Mouse (Mus musculus): ENCODE data around the gene Chek2.
"Not testable (repeated sequence)": the region's sequence is repeated elsewhere in the genome, so short reads cannot be mapped to it uniquely, and the experiment has no call there.

Chek2 gene

GRCm38 (mm10) chr5:110839038-110839677 lies 621 bp upstream of the Chek2 start:
- DNase-seq (ENCODE audit: low read depth, low spot score) = no peak

GRCm38 (mm10) chr5:110840465-110840864 lies 686 bp downstream of the Chek2 start:
- DNase-seq (ENCODE audit: low read depth, low spot score) = peak; percentile 46

- DNase-seq (ENCODE audit: low read depth, low spot score) = no peak
Observed at GRCm38 (mm10) chr5:110841046-110841862, 1.5 kb downstream of the Chek2 start.

GRCm38 (mm10) chr5:110852990-110853389 lies 13.2 kb downstream of the Chek2 start:
- no peak for DNase-seq (ENCODE audit: low read depth, low spot score)

- no peak for DNase-seq (ENCODE audit: low read depth, low spot score)
Observed at GRCm38 (mm10) chr5:110857091-110857490, 17.3 kb downstream of the Chek2 start.

- DNase-seq (ENCODE audit: low read depth, low spot score) = no peak
Observed at GRCm38 (mm10) chr5:110859013-110859650, 19.4 kb downstream of the Chek2 start.

GRCm38 (mm10) chr5:110860445-110860844 lies 20.7 kb downstream of the Chek2 start:
- DNase-seq (ENCODE audit: low read depth, low spot score) = no peak

- no peak for DNase-seq (ENCODE audit: low read depth, low spot score)
Observed at GRCm38 (mm10) chr5:110868460-110868859, 28.7 kb downstream of the Chek2 start.

- DNase-seq (ENCODE audit: low read depth, low spot score) = no peak
Observed at GRCm38 (mm10) chr5:110869242-110869669, 29.5 kb downstream of the Chek2 start.

- no peak for DNase-seq (ENCODE audit: low read depth, low spot score)
Observed at GRCm38 (mm10) chr5:110873160-110873559, 33.4 kb downstream of the Chek2 start.

GRCm38 (mm10) chr5:110874711-110875110 lies 34.9 kb downstream of the Chek2 start:
- DNase-seq (ENCODE audit: low read depth, low spot score) = no peak

GRCm38 (mm10) chr5:110875286-110875685 lies 35.5 kb downstream of the Chek2 start:
- DNase-seq (ENCODE audit: low read depth, low spot score) = no peak

GRCm38 (mm10) chr5:110877666-110878505 lies 38.1 kb downstream of the Chek2 start:
- DNase-seq (ENCODE audit: low read depth, low spot score) = no peak

- not testable (repeated sequence) for DNase-seq (ENCODE audit: low read depth, low spot score)
Observed at GRCm38 (mm10) chr5:110878526-110878925, 38.7 kb downstream of the Chek2 start.

GRCm38 (mm10) chr5:110879042-110879441 lies 39.3 kb downstream of the Chek2 start:
- no peak for DNase-seq (ENCODE audit: low read depth, low spot score)

GRCm38 (mm10) chr5:110879584-110880374 lies 40.0 kb downstream of the Chek2 start, which contains the start of gene Ttc28:
Ttc28 (plus strand) TSS chr5:110879803.
- DNase-seq (ENCODE audit: low read depth, low spot score) = peak; percentile 46

GRCm38 (mm10) chr5:110888596-110888995 lies 48.8 kb downstream of the Chek2 start:
- no peak for DNase-seq (ENCODE audit: low read depth, low spot score)

GRCm38 (mm10) chr5:110889945-110890344 lies 50.2 kb downstream of the Chek2 start:
- no peak for DNase-seq (ENCODE audit: low read depth, low spot score)

GRCm38 (mm10) chr5:110890561-110890960 lies 50.8 kb downstream of the Chek2 start:
- no peak for DNase-seq (ENCODE audit: low read depth, low spot score)

GRCm38 (mm10) chr5:110897114-110897788 lies 57.5 kb downstream of the Chek2 start:
- DNase-seq (ENCODE audit: low read depth, low spot score) = no peak
